Mouse (Mus musculus) adrenal gland, postnatal 4 days (tissue): ENCODE measurements around the gene Ddx3x. TPM values are rescaled to one million over a fixed set of nuclear protein-coding genes. Genes with fewer than 3 reads are reported as not detected.
"Not testable (repeated sequence)": the region's sequence is repeated elsewhere in the genome, so short reads cannot be mapped to it uniquely, and the experiment has no call there.

Experiments
- DNase-seq, 2 experiments: peaks; one replicate each; pipeline ENCODE4 v3.0.0; 2021 to 2022; ENCODE audit warnings: low spot score in 2 of 2, mixed read lengths in 2 of 2
- total RNA-seq, 2 experiments: library from RNA; stranded (reverse); gene quantifications; 2 replicates each; pipeline ENCODE4 v1.2.3; 2021

Gene Ddx3x
- total RNA-seq, 2 experiments from 2014 or later, result 262 to 355 TPM

GRCm38 (mm10) chrX:13280037-13280408 is 747 bp upstream of the Ddx3x start:
- DNase-seq, result peak; percentile 4 to 15

- DNase-seq, result peak; percentile 39 to 50
These were observed 739 bp downstream of the Ddx3x start for GRCm38 (mm10) chrX:13281329-13282088.

GRCm38 (mm10) chrX:13282089-13282850 is 1.5 kb downstream of the Ddx3x start:
- no peak for DNase-seq

- no peak for DNase-seq
These were observed 5.0 kb downstream of the Ddx3x start for GRCm38 (mm10) chrX:13285772-13286171.

- no peak for DNase-seq
These were observed 13.9 kb downstream of the Ddx3x start for GRCm38 (mm10) chrX:13294505-13295228.

GRCm38 (mm10) chrX:13295229-13295571 is 14.4 kb downstream of the Ddx3x start:
- no peak for DNase-seq

GRCm38 (mm10) chrX:13296241-13296640 is 15.5 kb downstream of the Ddx3x start:
- DNase-seq, result not testable (repeated sequence)

GRCm38 (mm10) chrX:13306190-13306589 is 25.4 kb downstream of the Ddx3x start:
- DNase-seq, result no peak

- DNase-seq, result no peak
These were observed 30.6 kb downstream of the Ddx3x start for GRCm38 (mm10) chrX:13311396-13311795.

GRCm38 (mm10) chrX:13329611-13330010 is 48.8 kb downstream of the Ddx3x start:
- no peak for DNase-seq

Other genes starting within 250 kb of the Ddx3x start
- gene Usp9x, start 209.5 kb upstream of the Ddx3x start, total RNA-seq, result 100 to 1,000 TPM; 150 to 172 TPM
- under 1 TPM; 0.22 to 0.25 TPM for gene Nyx, start 185.1 kb downstream of the Ddx3x start, total RNA-seq